Mouse (Mus musculus) cerebellum, adult 9-11 months (tissue): ENCODE measurements around the gene Pde2a.
A peak's percentile ranks its signal among the peaks of the same experiment; 100 is the strongest.

Experiments
- DNase-seq: peaks from one replicate; pipeline ENCODE4 v3.0.0; 2022

Pde2a gene

DNA sequence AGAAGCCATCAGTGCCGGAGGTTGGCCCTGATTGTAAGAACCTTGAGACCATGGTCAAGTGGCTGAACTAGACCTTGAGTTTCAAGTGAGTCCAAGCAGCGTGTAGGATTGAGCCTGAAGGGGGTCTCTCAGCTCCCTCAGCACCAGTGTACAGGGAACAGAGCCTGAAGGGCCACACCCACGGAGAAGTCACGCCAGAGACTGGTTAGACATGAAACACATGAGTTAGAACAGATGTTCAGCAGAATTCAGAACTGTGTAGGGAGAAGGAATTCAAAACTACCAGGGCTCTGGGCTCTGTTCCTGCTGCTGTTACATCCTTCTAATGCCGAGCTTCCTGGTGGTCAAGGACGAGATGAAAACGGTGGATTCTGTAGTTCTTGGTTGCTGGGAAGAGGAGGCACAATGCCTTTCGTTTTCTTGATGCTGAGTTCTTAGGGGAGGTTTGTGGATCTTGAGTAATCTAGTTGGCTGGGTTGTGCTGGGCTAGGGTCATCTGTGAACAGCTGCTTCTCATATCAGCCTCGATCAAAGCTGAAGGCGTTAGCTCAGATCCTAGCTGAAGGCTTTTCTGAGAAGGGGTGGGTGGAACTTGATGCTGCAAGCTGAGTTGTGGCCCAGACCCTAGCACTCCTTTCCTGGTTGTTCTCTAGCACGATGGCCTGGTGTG lies 11.1 kb upstream of the Pde2a start, which contains the start of gene Gm45837:
TSS of gene Gm45837 (plus strand) at position 620 of the 670 bp plus-strand sequence.
- DNase-seq: no peak

DNA sequence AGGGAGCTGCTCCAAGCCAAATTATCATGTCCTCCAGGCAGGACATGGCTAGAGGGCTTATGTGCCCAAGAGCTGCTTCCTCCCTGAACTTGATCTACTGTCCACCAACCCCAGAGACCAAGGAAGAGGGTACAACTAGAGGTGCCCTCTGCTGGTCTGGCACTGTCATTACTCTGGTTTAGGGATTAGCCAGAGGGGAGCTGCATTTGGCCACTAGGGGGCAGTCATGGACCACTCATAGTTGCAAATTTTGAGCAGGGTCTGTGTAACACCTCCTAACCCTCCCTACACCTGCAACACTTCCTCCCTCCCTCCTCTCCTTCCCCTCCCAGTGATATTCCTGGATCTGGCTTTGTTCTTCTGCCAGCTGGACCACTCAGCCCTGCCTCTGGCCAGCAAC lies 8.7 kb upstream of the Pde2a start:
- DNase-seq: peak; percentile 57

DNA sequence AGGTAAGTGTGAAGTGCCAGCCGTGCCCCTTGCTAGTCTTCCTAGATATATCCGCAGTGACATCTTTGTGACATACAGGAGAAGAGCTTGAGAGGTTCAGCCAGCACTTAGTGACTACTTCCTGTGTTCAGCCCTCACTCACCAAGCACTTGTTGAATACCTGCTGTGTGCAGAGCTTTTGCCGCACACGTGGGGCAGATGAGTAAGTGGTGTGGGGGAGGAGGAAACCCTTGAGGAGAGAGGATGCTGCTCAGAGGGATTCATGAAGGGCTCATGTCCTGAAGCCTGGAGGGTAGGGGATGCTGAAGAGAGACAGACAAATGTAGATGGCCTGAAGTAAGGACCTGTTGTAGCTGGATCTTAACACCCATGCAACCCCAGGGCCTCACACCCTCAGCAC lies 7.3 kb upstream of the Pde2a start:
- DNase-seq: no peak

DNA sequence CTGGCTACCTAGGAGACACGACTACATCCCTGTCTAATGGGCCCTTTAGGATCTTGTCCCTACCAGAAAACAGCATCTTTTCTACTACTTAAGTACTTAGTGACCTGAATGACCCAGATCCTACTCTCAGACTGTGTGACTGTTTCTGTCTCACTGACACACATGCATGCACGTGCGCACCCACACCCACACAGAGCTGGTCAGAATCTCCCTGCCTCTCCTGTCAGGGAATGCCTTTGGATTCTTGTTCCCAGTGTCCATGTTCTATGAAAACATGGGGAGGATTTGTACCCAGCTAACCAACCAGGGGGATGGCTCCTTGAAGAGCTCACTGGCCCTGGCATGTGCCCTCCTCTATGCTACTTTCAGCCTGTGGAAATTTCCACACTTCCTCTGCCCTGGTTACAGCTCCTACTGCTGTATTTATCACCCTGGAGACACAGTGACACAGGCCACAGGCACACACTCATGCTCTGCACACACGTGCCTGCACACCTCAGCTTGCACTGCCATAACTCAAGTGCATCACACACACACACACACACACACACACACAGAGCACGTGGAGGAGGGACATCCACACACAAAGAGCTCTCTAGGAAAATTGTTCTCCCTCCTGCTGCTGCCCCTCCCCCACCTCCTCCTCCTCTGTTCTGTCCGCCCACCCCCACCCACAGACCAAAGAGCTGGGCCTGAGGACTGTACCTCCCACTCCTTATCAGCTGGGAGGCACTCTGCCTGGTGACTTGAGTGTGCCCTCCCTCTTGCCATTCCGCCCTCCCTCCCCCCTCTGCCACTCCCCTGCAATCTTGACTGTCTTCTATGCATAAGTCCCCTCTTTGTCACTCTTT lies 6.6 kb upstream of the Pde2a start:
- DNase-seq: no peak

DNA sequence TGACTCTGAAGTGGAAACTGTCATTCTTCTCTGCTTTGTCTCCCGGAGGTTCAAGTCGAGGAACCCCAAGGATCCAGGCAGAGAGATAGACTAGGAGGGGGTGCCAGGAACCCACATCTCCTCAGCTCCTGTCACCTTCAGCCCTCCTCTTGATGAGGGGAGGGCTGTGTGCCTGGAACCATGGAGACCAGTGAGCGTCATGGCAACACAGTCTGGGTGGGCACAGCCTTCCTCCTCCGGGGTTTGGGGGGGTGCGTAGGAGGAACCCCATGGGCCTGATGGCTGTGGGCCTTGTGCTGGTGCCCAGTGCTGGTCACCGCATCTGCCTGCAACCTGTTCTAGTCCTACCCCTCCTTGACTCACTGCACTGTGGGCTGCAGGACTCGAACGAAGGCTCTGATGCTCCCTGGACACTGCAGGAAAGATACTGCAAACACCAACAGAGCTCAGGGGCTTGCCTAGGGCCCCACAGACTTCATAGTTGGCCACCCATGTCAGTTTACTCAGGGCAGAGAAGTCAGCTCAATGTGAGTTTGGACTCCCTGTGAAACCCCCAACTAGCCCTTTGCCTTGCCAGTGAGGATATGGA lies 5.9 kb upstream of the Pde2a start:
- DNase-seq: no peak

DNA sequence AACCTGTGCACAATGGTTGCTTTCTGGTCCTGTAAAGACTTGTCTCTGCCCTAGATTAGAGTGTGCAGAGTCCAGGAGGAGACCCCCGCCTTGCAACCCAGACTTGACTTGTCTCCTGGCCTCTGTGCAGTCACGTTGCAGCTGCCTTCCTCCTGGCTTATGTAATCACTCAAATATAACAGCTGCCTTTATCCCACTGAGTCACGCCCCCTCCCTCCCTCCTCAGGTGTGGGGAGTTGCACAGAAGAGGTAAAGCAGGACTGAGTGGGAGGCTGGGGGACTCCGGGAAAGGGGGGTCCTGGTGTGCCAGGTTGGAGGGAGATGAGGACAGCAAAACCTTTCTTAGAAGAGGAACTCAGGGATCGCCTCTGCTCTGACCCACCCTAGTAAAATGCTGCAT lies 5.1 kb upstream of the Pde2a start:
- DNase-seq: no peak

DNA sequence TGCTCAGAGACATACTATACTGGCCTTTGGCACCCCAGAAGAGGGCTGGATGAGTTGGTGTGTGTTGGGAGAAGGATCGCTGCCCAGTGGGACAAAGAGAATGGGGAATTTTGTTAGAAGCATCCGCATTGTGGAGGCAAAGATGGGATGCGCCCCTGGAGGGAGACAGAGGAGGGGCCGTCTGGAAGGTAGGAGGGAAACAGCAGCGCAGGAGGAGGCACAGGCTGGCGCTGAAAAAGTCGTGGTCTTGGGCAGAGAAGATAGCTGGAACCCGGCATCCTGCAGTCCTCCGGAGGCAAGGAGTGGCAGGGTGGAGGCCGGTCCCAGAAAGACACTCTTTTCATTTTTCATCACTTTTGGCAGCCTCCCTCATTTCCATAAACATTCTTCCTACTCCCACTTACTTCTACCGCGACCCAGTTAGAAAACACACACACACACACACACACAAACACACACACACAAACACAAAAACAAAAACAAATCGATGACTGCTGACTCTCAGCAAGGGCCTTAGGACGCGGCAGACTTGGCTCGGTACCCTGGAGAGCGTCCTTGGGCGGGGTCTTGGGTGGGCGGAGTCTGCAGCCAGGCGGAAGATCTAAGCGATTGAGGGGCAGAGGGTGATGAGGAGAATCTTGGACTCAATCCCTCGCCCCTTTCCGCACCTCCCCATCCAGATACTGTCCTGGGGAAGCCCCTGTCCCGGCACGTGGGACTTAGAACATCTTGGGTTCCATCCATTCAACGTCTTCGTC lies 2.3 kb upstream of the Pde2a start:
- DNase-seq: no peak

DNA sequence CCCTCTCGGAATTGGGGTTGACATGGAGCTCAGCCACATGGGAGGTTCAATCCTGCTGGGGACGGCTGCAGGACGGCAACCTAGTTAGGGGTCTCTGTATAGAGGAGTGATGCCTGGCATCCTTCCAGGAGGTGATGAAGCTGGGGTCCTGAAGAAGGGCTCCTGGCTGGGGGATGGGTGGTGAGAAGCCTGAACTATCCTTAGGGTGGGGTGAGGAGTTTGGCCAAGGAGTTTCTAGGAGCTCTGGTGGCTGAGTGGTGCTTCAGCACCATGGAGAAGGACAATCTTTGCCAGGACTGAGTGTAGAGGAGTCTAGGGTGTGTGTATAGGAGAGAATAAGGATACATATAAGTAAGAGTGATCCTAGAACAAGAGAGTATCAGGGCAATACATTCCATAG lies 578 bp downstream of the Pde2a start:
- DNase-seq: no peak

DNA sequence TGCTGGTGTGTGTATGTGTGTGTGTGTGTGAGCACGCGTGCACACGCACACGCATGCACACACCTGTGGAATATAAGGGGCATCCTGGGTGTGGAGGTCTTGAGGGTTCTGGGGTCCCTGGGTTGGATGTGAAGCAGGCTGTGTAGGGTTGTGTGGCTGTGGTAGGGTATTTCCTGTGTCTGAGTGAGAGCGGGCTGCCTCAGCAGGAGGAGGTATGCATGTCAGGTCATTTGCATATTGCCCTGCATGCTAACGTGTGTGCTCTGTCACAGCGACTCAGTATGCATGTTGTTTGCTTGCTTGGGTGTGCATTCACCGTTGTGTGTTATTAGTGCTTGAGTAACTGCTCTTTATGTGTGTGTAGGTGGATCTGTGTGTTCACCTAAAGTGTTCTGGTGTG lies 1.2 kb downstream of the Pde2a start:
- DNase-seq: no peak

DNA sequence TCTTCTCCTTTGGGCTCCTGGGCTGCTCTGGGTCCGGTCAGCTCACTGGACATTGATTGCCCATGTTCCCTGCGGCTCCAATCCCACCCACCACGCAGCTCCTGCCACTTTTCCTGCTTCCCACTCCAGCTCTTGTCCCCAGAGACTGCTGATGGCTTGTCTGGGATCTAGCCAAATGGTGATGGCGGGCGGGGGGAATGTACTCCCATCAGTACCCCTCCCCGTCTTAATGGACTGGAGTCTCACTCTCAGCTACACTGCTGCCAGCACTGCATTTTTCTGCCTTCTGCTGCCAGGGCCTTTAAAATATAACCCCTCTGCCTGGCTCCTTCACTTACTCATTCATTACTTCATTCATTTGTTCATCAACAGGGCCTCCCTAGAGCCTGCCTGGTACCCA lies 2.5 kb downstream of the Pde2a start:
- no peak for DNase-seq

DNA sequence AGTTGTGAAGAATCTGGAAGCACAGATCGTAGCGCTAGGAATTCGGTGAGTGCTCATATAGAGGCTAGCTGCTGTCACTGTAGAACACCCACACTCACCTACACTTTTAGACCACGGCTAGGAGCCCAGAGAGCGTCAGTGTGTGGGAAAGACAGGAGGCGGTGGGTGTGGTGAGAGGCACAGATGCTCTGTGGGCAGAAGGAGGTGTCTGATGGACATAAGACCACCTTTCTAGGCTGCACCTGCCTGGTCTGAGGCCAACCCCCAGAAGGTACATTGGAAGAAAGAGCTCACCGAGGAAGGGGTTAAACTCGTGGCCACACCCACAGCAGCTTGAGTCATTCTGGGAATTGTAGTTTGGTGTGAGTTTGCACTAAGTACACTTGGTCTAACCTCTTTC lies 5.2 kb downstream of the Pde2a start:
- DNase-seq: no peak

DNA sequence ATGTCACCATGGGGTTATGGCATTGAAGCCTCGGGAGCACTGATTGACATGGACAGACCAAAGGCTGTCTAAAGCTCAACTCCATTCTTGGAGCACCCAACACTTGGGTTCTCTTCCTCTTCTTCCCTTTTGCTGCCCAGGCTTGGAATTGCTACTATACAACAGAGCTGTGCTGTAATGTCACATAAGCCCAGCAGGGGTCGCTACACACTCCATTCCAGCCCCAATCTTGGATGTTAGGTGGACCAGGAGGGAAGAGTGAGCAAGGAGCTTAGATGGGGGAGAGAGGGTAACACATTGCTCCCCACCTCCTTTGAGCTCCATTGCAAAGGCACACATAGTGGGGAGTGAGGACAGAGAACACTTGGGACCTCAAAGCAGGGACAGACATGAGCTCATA lies 6.2 kb downstream of the Pde2a start:
- no peak for DNase-seq

DNA sequence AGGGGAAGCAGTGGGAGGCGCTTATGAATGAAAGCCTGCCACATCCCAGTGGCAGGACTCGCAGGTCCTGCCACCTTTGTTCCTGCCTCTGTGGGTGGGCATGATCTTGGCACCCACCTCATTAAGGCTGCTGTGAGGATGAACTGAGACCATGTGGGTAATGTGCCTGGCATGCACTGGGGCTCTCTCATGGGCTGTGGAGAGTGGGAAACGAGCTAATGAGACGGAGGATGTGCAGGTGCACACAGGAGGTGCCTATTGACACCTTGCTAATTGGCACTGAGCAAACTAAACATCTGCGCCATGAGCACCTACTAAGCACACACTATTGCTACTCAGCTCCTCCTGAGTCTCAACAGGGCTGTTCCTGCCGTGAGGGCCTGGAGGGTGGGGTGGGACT lies 13.5 kb downstream of the Pde2a start:
- DNase-seq: no peak

DNA sequence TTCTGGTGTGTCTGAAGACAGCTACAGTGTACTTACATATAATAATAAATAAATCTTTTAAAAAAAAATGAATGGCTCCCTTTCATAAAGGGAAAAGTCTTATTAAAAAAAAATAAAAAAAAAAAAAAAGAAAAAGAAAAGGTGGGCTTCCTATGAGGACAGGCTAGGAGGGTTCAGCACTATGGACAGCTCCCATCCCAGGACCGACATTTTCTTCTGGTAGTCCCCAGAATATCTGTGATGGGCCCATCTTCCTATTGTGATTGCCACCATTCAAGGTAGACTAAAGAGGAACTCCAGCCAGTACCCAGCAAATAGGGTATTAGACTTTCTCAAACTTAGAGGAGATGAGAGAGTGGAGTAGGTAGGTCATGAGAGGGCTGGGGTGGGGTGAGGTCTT lies 16.4 kb downstream of the Pde2a start:
- no peak for DNase-seq

DNA sequence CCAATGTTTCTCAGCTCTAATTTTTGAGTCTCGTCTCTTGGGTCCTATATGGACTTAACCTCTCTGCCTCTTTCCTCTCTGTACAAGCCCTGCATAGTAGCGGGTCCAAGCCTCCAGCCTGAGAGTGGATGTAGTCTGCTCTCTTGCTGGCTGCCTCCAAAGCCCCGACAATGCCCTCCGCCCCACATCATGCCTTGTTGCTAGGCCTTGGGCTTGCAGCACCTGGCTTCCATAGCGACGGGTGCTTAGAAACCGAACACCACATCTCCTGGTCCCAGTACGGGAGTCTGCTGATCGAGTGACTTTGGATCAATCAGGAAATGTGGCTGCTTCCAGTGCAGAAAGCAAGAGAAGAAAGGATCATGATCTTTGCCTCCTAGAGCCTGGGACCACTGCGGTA lies 21.6 kb downstream of the Pde2a start:
- no peak for DNase-seq

DNA sequence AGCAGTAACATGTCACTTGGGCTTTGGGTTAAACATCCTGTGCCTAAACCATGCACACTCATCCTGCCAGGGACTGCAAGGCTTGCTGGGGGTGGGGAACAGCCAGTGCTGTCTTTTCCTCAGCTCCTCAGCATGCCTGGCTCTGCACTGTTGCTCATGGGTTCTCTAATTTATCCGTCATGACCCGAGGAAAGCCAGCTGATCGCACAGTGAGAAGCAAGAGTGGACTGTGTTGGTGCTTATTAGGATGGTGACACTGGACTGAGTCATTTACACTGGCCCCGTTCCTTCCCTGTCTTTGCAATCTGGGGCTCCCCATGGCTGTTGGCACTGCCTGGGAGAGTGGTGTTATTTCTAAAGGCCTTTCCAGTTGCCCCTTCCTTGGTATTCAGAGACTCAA lies 22.7 kb downstream of the Pde2a start:
- no peak for DNase-seq

DNA sequence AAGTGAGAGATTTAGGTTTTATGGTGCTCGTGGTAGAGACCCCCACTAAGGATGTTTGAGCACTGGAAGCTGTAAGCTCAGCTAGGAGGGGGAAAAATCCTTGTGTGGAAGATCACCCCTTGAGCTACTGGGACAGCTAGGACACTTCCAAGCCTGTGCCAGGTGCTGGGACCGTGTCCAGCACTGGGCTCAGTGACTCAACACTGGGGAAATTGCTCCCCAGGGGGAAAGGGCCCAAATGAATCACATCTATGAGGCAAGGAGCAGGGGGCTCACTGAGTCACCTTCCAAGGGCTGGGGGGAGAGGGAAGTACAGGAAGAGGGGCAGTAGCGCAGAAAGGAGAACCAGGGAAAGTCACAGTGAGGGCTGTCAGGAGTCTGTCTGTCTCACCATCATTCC lies 28.4 kb downstream of the Pde2a start:
- DNase-seq: no peak

DNA sequence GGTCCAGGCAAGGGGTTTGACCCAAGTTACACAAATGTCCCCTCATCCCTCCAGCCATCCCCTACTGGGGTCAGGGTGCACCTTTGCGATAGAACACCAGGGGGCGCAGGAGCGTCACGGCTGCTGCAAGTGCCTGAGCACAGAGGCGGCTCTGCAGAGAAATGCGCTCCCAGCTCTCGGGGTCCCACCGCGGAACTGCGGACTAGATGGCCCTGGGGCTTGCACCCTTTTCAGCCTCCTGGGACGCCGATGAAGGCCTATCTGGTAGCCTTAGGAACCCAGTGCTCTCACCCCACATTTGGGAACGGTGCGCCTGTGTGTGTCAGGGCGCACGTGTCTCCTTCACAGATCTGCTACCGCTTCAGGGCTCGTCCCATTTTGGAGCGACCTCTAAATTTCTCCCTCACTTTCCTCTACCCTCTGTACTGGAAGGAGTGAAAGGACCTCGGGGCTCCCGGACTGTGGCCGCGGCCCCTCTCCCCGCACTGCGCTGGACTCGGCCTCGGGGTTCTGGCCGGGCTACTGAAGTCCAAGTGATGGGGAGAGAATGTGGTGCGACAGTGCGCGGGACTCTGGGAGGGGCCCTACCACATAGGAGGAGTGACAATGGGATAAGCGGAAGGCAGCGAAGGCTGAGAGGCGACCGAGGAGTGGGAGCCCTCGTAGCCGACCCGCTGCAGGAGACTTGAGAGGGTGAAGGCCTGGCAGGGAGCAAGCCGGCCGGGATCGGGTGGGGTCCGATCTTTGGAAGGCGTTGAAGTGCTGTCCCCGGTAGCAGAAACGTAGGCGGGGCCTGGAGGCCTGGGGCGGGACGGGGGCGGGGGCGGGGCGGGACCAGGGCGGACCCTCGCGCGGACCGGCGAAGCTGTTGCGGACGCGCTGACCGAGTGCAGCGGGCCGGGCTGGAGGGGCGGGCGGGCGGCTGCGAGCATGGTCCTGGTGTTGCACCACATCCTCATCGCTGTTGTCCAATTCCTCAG lies 29.2 kb downstream of the Pde2a start:
- DNase-seq: peak; percentile 72

DNA sequence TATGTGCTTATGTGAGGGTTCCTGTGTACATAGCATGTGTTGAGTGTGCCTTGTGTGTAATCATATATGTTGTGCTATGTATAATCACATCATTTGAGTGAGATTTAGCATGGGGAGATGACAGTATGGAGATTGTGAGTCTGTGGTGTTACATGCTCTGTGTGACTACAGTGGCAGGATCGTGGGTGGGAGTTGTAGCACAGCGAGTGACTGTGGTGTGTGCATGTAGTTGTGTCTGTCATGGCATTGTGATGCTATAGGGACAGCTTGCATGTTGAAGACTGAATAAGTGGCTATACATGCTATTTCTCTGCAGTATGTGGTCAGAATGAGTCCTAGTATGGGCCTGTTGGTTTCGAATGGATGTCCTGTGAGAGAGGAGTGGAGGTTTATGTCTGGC lies 31.2 kb downstream of the Pde2a start:
- DNase-seq: no peak

DNA sequence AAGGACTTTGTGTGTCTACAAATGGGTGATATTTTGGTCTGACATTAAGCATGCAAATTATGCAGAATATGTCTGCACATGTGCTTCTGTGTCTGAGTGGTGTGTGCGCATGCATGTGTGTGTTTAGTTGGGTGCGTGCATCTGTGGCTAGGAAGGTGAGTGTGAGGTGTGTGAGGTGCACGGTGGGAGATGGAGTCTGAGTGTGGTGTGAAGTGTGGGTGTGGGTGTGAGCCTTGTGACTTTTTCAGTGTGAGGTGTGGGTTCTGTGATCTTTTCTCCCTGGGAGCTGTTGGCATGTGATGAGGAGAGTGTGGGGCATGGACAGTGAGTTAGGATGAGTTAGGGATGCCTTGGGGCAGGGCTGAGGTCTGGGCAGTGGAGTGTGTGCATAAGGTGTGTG lies 31.8 kb downstream of the Pde2a start:
- DNase-seq: no peak

DNA sequence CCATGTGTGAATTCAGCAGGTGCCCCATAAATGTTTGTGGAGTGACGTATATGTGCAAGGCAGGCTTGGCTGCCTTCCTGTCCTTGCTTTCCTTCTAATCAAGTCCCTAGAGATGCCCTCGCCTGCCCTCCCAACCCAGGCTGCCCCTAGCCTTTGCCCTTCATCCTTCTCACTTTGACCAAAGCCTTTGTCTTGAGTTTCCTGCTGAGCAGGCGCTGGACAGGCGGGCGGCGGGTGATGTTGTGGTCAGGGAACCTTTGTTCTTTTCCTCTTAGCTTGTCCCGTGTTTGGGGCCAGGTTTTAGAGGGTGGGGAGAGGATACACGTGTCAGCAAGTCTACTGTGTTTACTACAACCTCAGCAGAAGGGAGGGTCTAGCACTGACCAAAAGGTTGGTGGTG lies 32.2 kb downstream of the Pde2a start:
- no peak for DNase-seq

DNA sequence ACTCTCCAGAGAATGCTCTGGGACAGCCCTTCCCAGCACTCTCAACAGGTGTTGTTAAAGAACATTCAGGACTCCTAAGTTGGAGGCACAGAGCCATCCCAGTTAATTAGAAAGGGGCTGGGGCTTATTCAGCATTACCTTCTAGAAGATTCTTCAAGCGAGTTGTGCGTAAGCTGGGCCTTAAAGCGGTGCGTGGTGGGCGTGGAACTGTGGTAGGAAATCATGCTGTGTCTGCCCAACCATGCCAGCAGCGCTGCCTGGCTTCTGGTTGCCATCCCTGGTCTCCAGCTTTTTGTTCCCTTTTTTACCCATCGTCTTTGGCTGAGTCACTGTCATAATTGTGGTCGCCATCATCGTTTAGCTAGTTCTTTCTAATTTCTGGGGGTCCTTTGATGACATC lies 33.0 kb downstream of the Pde2a start:
- no peak for DNase-seq
